Comparison of ENCODE assay signal across 16 mouse cellular contexts in genomic region chr11:102106911-102107310, GRCm38 (mm10). TPM values are rescaled to one million over a fixed set of nuclear protein-coding genes. Genes with fewer than 3 reads are reported as not detected.
DNase-seq lines count a peak whose midpoint lies in the region; ATAC-seq and TF ChIP-seq lines count a peak whose summit lies in the region.
"Had no signal": no experiment of that assay in that cellular context is flagged by ENCODE, and none has a peak within 500 bp of the region (broad histone marks: within the 10 kb centered on the region; RNA-seq: fewer than 3 reads in every experiment).

No protein-coding gene starts in this region.

- H3K4me1 ChIP-seq in heart, embryonic 13.5 days = peaks cover 12% of the 10 kb centered on the region
- no peaks in the 10 kb centered on the region; the same call in 1 of the 2 replicates for H3K4me1 ChIP-seq in lung, embryonic 14.5 days (ENCODE audit: insufficient read depth)
- H3K4me1 ChIP-seq in embryonic facial prominence, embryonic 10.5 days = peaks cover 27% of the 10 kb centered on the region
- H3K4me1 ChIP-seq in limb, embryonic 13.5 days = peaks cover 16% of the 10 kb centered on the region
- H3K4me1 ChIP-seq: forebrain, embryonic 13.5 days had no signal

- H3K4me3 ChIP-seq in heart, embryonic 13.5 days = peak overlapping the region; percentile 20; the same call in 1 of the 2 replicates
- H3K4me3 ChIP-seq in lung, embryonic 14.5 days (ENCODE audit: low read depth, low read length) = peak overlapping the region; percentile 17
- H3K4me3 ChIP-seq in embryonic facial prominence, embryonic 10.5 days = peak overlapping the region; percentile 45
- H3K4me3 ChIP-seq in limb, embryonic 13.5 days = peak overlapping the region; percentile 15; the same call in 1 of the 2 replicates
- H3K4me3 ChIP-seq: forebrain, embryonic 13.5 days; layer of hippocampus, adult 2 months; myocyte had no signal

- no peaks in the 10 kb centered on the region for H3K36me3 ChIP-seq in heart, embryonic 13.5 days
- no peaks in the 10 kb centered on the region for H3K36me3 ChIP-seq in lung, embryonic 14.5 days (ENCODE audit: insufficient read depth)
- no peaks in the 10 kb centered on the region for H3K36me3 ChIP-seq in embryonic facial prominence, embryonic 10.5 days (replicated peaks)
- no peaks in the 10 kb centered on the region for H3K36me3 ChIP-seq in limb, embryonic 13.5 days

- H3K27ac ChIP-seq in heart, embryonic 13.5 days (replicated peaks) = no peak overlapping the region
- no peak overlapping the region for H3K27ac ChIP-seq in lung, embryonic 14.5 days (ENCODE audit: low read depth)
- no peak overlapping the region for H3K27ac ChIP-seq in embryonic facial prominence, embryonic 10.5 days (replicated peaks)
- H3K27ac ChIP-seq in limb, embryonic 13.5 days = no peak overlapping the region
- H3K27ac ChIP-seq: forebrain, embryonic 13.5 days; layer of hippocampus, adult 2 months; liver, embryonic 14.5 days had no signal

- H3K9ac ChIP-seq in heart, embryonic 13.5 days = no peak overlapping the region
- no peak overlapping the region; the same call in 1 of the 2 replicates for H3K9ac ChIP-seq in lung, embryonic 14.5 days
- H3K9ac ChIP-seq in limb, embryonic 13.5 days = peak overlapping the region; percentile 19; the same call in 1 of the 2 replicates
- H3K9ac ChIP-seq: forebrain, embryonic 13.5 days; liver, embryonic 14.5 days had no signal

- ATAC-seq in heart, embryonic 13.5 days (ENCODE audit: extremely low read depth, insufficient number of reproducible peaks, low FRiP score, low TSS enrichment) = no peak
- no peak for ATAC-seq in lung, embryonic 14.5 days (ENCODE audit: insufficient read depth)
- ATAC-seq in limb, embryonic 13.5 days (ENCODE audit: low FRiP score, low read depth) = no peak
- ATAC-seq: forebrain, embryonic 13.5 days had no signal

- no peak for DNase-seq in heart, postnatal 10 days
- DNase-seq in lung, embryonic 14.5 days = peak; percentile 6
- no peak for DNase-seq in lung, postnatal 25 days (ENCODE audit: low spot score)
- DNase-seq in embryonic facial prominence, embryonic 10.5 days (ENCODE audit: low spot score) = peak; percentile 41
- DNase-seq in adrenal gland, postnatal 4 days (ENCODE audit: low spot score in 2 of 2) = no peak
- DNase-seq in spleen, postnatal 14 days (ENCODE audit: low spot score in 2 of 2) = no peak
- DNase-seq: cerebellum, postnatal 36 days; right cerebral cortex, adult 18-20 months had no signal

- TF ChIP-seq CTCF in lung, embryonic 14.5 days (IDR thresholded peaks at IDR 0.05; ENCODE audit: low read depth) = no peak

- peaks cover 82% of the 10 kb centered on the region for H3K27me3 ChIP-seq in heart, embryonic 13.5 days (replicated peaks)
- peaks cover 52% of the 10 kb centered on the region for H3K27me3 ChIP-seq in lung, embryonic 14.5 days (ENCODE audit: insufficient read depth, low read length)
- H3K27me3 ChIP-seq in embryonic facial prominence, embryonic 10.5 days (replicated peaks; ENCODE audit: low read depth, poor library complexity, severe bottlenecking) = peaks cover 88% of the 10 kb centered on the region
- H3K27me3 ChIP-seq in limb, embryonic 13.5 days = peaks cover 83% of the 10 kb centered on the region

- intact Hi-C loops in heart, postnatal 10 days (cut with DNase I) = no loop called here

- WGBS in heart, embryonic 13.5 days = 4% methylated on average over 21 of the region's 21 CpGs
- WGBS in lung, embryonic 14.5 days = 2% methylated on average over 21 of the region's 21 CpGs
- 3% methylated on average over 21 of the region's 21 CpGs for WGBS in embryonic facial prominence, embryonic 10.5 days
- 2% methylated on average over 20 of the region's 21 CpGs for WGBS in limb, embryonic 13.5 days

- H3K4me2 ChIP-seq in heart, embryonic 13.5 days = peak overlapping the region; percentile 33; the same call in 1 of the 2 replicates
- peak overlapping the region; percentile 49 for H3K4me2 ChIP-seq in lung, embryonic 14.5 days
- H3K4me2 ChIP-seq in limb, embryonic 13.5 days (replicated peaks) = peak overlapping the region; percentile 42
- H3K4me2 ChIP-seq: forebrain, embryonic 13.5 days had no signal

- H3K9me3 ChIP-seq in heart, embryonic 13.5 days = no peaks in the 10 kb centered on the region
- no peaks in the 10 kb centered on the region for H3K9me3 ChIP-seq in lung, embryonic 14.5 days (ENCODE audit: low read depth, low read length)
- H3K9me3 ChIP-seq in embryonic facial prominence, embryonic 10.5 days = no peaks in the 10 kb centered on the region
- H3K9me3 ChIP-seq in limb, embryonic 13.5 days = no peaks in the 10 kb centered on the region
- H3K9me3 ChIP-seq: forebrain, embryonic 13.5 days had no signal

RNA-seq across cellular contexts. Expression of gene Pyy, which starts 0.7 kb away (rescaled TPM):
- 1.2 TPM in 1 of 2 replicates, not detected in the other for polyA plus RNA-seq in heart, embryonic 13.5 days (2015; fragmentation: Nextera tagmentation; extraction: Ambion mirVana)
- total RNA-seq in heart, postnatal 10 days (2021) = not detected
- not detected in 2 replicates for polyA plus RNA-seq in lung, embryonic 14.5 days (2014; fragmentation: Nextera tagmentation; extraction: Ambion mirVana)
- polyA plus RNA-seq in embryonic facial prominence, embryonic 10.5 days (2016; fragmentation: Nextera tagmentation; extraction: Ambion mirVana) = 0.32 and 0.49 TPM in 2 replicates
- not detected in 2 replicates for polyA plus RNA-seq in limb, embryonic 13.5 days (2015; fragmentation: Nextera tagmentation; extraction: Ambion mirVana)
- 10 to 100 TPM in 1 of 2 experiments, not detected in 1; 25.9 TPM for total RNA-seq in adrenal gland, postnatal 4 days (2021)
- total RNA-seq: gastrocnemius, postnatal 4 days; layer of hippocampus, adult 2 months had no signal
- polyA plus RNA-seq: forebrain, embryonic 13.5 days; myocyte had no signal

RNA-seq across cellular contexts. Expression of gene Ppy, which starts 5.8 kb away (rescaled TPM):
- not detected in 2 replicates for polyA plus RNA-seq in heart, embryonic 13.5 days (2015; fragmentation: Nextera tagmentation; extraction: Ambion mirVana)
- total RNA-seq in heart, postnatal 10 days (2021) = not detected
- polyA plus RNA-seq in lung, embryonic 14.5 days (2014; fragmentation: Nextera tagmentation; extraction: Ambion mirVana) = not detected in 2 replicates
- not detected in 2 replicates for polyA plus RNA-seq in embryonic facial prominence, embryonic 10.5 days (2016; fragmentation: Nextera tagmentation; extraction: Ambion mirVana)
- polyA plus RNA-seq in limb, embryonic 13.5 days (2015; fragmentation: Nextera tagmentation; extraction: Ambion mirVana) = not detected in 2 replicates
- 1 to 10 TPM in 1 of 2 experiments, not detected in 1; 7.4 TPM for total RNA-seq in adrenal gland, postnatal 4 days (2021)
- total RNA-seq: gastrocnemius, postnatal 4 days; layer of hippocampus, adult 2 months had no signal
- polyA plus RNA-seq: brain, embryonic 14.5 days; forebrain, embryonic 13.5 days; liver, embryonic 14.5 days; myocyte had no signal

RNA-seq across cellular contexts. Expression of gene Mpp2, which starts 18.6 kb away (rescaled TPM):
- polyA plus RNA-seq in heart, embryonic 13.5 days (2015; fragmentation: Nextera tagmentation; extraction: Ambion mirVana) = 10.6 and 11.0 TPM in 2 replicates
- total RNA-seq in heart, postnatal 10 days (2021) = 1 to 10 TPM; 4.0 to 4.1 TPM
- 4.9 and 6.3 TPM in 2 replicates for polyA plus RNA-seq in lung, embryonic 14.5 days (2014; fragmentation: Nextera tagmentation; extraction: Ambion mirVana)
- polyA plus RNA-seq in embryonic facial prominence, embryonic 10.5 days (2016; fragmentation: Nextera tagmentation; extraction: Ambion mirVana) = 12.5 and 12.9 TPM in 2 replicates
- 13.4 and 13.5 TPM in 2 replicates for polyA plus RNA-seq in limb, embryonic 13.5 days (2015; fragmentation: Nextera tagmentation; extraction: Ambion mirVana)
- total RNA-seq in adrenal gland, postnatal 4 days (2021) = 10 to 100 TPM in 1 of 2 experiments, 1 to 10 TPM in 1; 8.8 to 11.5 TPM

RNA-seq across cellular contexts. Expression of gene Nags, which starts 38.4 kb away (rescaled TPM):
- 0.33 TPM in 1 of 2 replicates, not detected in the other for polyA plus RNA-seq in heart, embryonic 13.5 days (2015; fragmentation: Nextera tagmentation; extraction: Ambion mirVana)
- under 1 TPM in 1 of 2 experiments, not detected in 1; 0.12 TPM for total RNA-seq in heart, postnatal 10 days (2021)
- polyA plus RNA-seq in lung, embryonic 14.5 days (2014; fragmentation: Nextera tagmentation; extraction: Ambion mirVana) = not detected in 2 replicates
- not detected in 2 replicates for polyA plus RNA-seq in embryonic facial prominence, embryonic 10.5 days (2016; fragmentation: Nextera tagmentation; extraction: Ambion mirVana)
- polyA plus RNA-seq in limb, embryonic 13.5 days (2015; fragmentation: Nextera tagmentation; extraction: Ambion mirVana) = 0.14 TPM in 1 of 2 replicates, not detected in the other
- 1 to 10 TPM; 1.3 to 3.1 TPM for total RNA-seq in adrenal gland, postnatal 4 days (2021)
- total RNA-seq: layer of hippocampus, adult 2 months had no signal
- polyA plus RNA-seq: forebrain, embryonic 13.5 days; myocyte had no signal

RNA-seq across cellular contexts. Expression of gene Tmem101, which starts 49.3 kb away (rescaled TPM):
- polyA plus RNA-seq in heart, embryonic 13.5 days (2015; fragmentation: Nextera tagmentation; extraction: Ambion mirVana) = 32.4 and 38.4 TPM in 2 replicates
- 10 to 100 TPM; 13.7 to 14.7 TPM for total RNA-seq in heart, postnatal 10 days (2021)
- polyA plus RNA-seq in lung, embryonic 14.5 days (2014; fragmentation: Nextera tagmentation; extraction: Ambion mirVana) = 26.3 and 26.8 TPM in 2 replicates
- polyA plus RNA-seq in embryonic facial prominence, embryonic 10.5 days (2016; fragmentation: Nextera tagmentation; extraction: Ambion mirVana) = 35.0 and 38.0 TPM in 2 replicates
- 44.7 and 46.1 TPM in 2 replicates for polyA plus RNA-seq in limb, embryonic 13.5 days (2015; fragmentation: Nextera tagmentation; extraction: Ambion mirVana)
- 10 to 100 TPM; 21.8 to 22.5 TPM for total RNA-seq in adrenal gland, postnatal 4 days (2021)

Comparison
In these comparisons a context has a peak if more than half of its experiments do, and no peak if none do; other contexts are left out.
1. DNase-seq: peak in lung, embryonic 14.5 days (single experiment) and embryonic facial prominence, embryonic 10.5 days (single experiment); none in heart, postnatal 10 days (0 of 2), lung, postnatal 25 days (single experiment), adrenal gland, postnatal 4 days (0 of 2) and spleen, postnatal 14 days (0 of 2).
2. Peak in every context shown above with its lines, with median percentiles within 50 percentile points of each other: H3K4me2 ChIP-seq and H3K4me3 ChIP-seq.